Mouse (Mus musculus) brown adipose tissue, adult 24 weeks (tissue): ENCODE results near the gene Nedd9. TPM values are rescaled to one million over a fixed set of nuclear protein-coding genes. Genes with fewer than 3 reads are reported as not detected.
A peak's percentile ranks its signal among the peaks of the same experiment; 100 is the strongest.

Source experiments
- H3K27ac ChIP-seq: fragments of 200-500 bp; replicated peaks from 2 replicates; pipeline ENCODE4 v1.5.1; 2012; ENCODE audit warnings: low read depth, mild to moderate bottlenecking, low read length
- H3K4me1 ChIP-seq: fragments of 200-500 bp; 2 replicates; pipeline ENCODE4 v1.6.1; 2012; ENCODE audit warnings: low read length, mixed read lengths; ENCODE audit not compliant: control insufficient read depth, insufficient read depth, insufficient read length
- H3K4me3 ChIP-seq: fragments of 200-500 bp; 2 replicates; pipeline ENCODE4 v1.5.1; 2012; ENCODE audit warnings: low read depth, mild to moderate bottlenecking, low read length, moderate library complexity; ENCODE audit not compliant: insufficient read depth
- polyA plus RNA-seq: library from polyadenylated mRNA; stranded (reverse); fragments of >200 nt; gene quantifications from 2 replicates; pipeline ENCODE4 v1.2.4, GENCODE M21; 2012; ENCODE audit not compliant: missing spikeins, insufficient read depth, insufficient read length

Gene Nedd9
- 4.9 and 7.5 TPM in 2 replicates for polyA plus RNA-seq

GRCm38 (mm10) chr13:41486606-41487408 lies at the start of gene Nedd9:
Gene Nedd9 (minus strand): TSS chr13:41487362.
- Histone ChIP-seq H3K4me3 (peak within 1 kb of the TSS; percentile 61), H3K27ac (peak within 1 kb of the TSS; percentile 97), H3K4me1 (peaks cover 11% of the 10 kb centered on the region)

GRCm38 (mm10) chr13:41532625-41533024 lies 45.5 kb upstream of the Nedd9 start:
- no peaks in the 10 kb centered on the region for H3K4me1 ChIP-seq
- H3K27ac ChIP-seq, result no peak overlapping the region
- no peak overlapping the region for H3K4me3 ChIP-seq

DNA sequence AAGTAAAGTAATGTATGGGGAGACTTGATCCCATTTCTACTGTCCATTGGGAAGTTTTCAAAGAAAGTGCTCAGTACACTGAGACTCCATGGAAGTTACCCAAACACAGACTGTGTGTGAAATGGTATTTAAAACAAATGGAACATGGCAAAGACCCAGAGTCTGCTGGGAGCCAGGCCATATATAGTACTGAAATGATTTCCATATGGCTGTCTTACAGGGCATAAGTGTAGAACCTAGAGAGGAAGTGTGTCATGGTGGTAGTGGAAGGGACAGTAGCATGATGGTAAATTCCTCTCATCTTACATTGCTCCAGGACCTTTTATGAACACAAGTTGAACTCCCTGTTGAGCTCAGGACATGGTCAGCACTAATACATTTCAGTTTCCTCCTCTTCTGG lies 43.2 kb upstream of the Nedd9 start:
- Histone ChIP-seq H3K27ac (no peak overlapping the region), H3K4me3 (no peak overlapping the region), H3K4me1 (no peaks in the 10 kb centered on the region)

DNA sequence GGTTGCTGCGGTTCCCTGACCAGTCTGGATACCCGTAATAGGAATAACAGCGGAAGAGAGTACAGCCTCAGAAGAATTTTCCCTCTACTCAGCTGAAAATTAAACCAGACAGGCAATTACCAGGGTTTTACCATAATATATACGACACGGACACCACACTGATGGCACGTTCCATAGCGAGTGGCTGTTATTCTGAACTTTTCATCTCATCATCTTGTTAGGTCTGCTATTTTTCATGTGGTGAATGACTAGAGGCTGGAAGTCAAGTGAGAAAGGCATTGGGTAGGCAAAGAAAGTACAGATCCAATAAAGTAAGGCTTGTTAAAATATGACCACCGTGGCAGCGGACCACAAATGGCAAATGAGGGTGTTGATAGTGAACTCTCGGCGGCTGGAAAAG lies 37.0 kb upstream of the Nedd9 start:
- Histone ChIP-seq H3K4me3 (no peak overlapping the region), H3K4me1 (peaks cover 2% of the 10 kb centered on the region; the same call in 1 of the 2 replicates), H3K27ac (no peak overlapping the region)

DNA sequence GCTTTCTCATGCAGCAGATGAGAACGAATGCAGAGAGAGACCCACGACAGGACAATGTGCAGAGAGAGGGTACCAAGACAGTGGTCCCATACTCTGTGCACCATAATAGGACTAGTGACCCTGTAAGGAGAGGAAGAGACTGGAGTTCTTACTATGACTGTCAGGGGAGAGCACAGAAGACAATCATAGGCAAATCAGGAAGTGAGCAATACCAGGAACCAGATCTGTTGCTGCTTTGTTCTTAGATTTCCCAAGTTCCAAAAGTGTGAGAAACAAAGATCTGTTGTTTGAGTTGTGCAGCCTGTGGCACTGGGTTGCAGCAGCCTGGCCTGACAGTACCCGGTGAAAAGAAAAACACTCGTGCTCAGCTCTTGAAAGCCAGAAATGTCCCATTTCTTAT lies 34.1 kb upstream of the Nedd9 start:
- Histone ChIP-seq H3K4me1 (peaks cover 9% of the 10 kb centered on the region; the same call in 1 of the 2 replicates), H3K27ac (peak overlapping the region; percentile 6; the same call in 1 of the 2 replicates), H3K4me3 (no peak overlapping the region)

- Histone ChIP-seq H3K4me1 (peaks cover 9% of the 10 kb centered on the region; the same call in 1 of the 2 replicates), H3K4me3 (no peak overlapping the region), H3K27ac (peak overlapping the region; percentile 57)
Observed at GRCm38 (mm10) chr13:41520549-41521161, 33.5 kb upstream of the Nedd9 start.

GRCm38 (mm10) chr13:41519792-41520191 lies 32.6 kb upstream of the Nedd9 start:
- Histone ChIP-seq H3K27ac (no peak overlapping the region), H3K4me3 (no peak overlapping the region), H3K4me1 (peaks cover 14% of the 10 kb centered on the region; the same call in 1 of the 2 replicates)

DNA sequence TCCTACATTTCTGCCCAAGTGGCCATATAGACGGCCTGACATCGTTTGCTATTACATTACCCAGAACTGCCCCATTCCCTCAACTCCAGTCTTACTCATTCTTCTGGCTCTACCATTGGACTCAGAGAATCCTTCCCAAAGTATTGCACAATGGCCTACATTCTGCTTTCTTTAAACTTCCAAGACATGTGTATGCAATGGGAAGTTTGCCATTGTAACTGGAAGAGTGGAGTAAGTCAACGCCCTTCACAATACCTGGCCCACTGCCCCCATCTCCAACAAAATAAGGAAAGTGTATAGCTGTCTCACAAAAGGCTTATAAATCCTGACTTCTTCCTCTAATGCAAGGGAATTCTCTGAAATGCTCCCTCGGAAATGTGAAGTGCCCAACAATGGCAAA lies 30.0 kb upstream of the Nedd9 start:
- Histone ChIP-seq H3K27ac (0 out of 2 replicates have a peak overlapping the region, but pooled peaks have one; percentile 10), H3K4me3 (no peak overlapping the region), H3K4me1 (peaks cover 14% of the 10 kb centered on the region; the same call in 1 of the 2 replicates)

- peaks cover 19% of the 10 kb centered on the region for H3K4me1 ChIP-seq
- no peak overlapping the region for H3K27ac ChIP-seq
- no peak overlapping the region for H3K4me3 ChIP-seq
Observed at GRCm38 (mm10) chr13:41515749-41516148, 28.6 kb upstream of the Nedd9 start.

- Histone ChIP-seq H3K4me3 (no peak overlapping the region), H3K27ac (no peak overlapping the region), H3K4me1 (peaks cover 17% of the 10 kb centered on the region)
Observed at GRCm38 (mm10) chr13:41514918-41515317, 27.8 kb upstream of the Nedd9 start.

DNA sequence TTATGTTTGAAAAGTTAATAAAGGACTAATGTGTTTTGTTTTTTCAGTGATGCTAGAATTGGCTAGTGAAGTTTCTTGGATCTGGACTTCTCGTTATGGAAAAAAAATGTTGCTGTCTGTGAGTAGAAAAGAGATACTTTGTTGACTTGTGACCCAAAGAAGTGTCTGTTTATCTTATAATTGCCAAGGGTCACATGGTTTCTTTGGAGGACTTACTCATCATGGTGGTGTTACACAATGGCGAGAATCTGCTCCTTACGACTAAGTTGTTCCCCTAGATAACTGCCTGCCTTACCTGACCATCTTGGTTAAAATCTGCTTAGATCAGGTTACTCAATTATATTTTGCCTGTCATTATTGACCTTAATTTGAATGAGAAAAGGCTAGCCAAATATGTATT lies 26.3 kb upstream of the Nedd9 start:
- Histone ChIP-seq H3K4me1 (peaks cover 17% of the 10 kb centered on the region), H3K4me3 (no peak overlapping the region), H3K27ac (no peak overlapping the region)

GRCm38 (mm10) chr13:41512243-41512642 lies 25.1 kb upstream of the Nedd9 start:
- peaks cover 17% of the 10 kb centered on the region for H3K4me1 ChIP-seq
- no peak overlapping the region for H3K4me3 ChIP-seq
- no peak overlapping the region for H3K27ac ChIP-seq

GRCm38 (mm10) chr13:41510631-41511419 lies 23.7 kb upstream of the Nedd9 start:
- Histone ChIP-seq H3K4me1 (peaks cover 11% of the 10 kb centered on the region), H3K27ac (peak overlapping the region; percentile 85), H3K4me3 (no peak overlapping the region)

DNA sequence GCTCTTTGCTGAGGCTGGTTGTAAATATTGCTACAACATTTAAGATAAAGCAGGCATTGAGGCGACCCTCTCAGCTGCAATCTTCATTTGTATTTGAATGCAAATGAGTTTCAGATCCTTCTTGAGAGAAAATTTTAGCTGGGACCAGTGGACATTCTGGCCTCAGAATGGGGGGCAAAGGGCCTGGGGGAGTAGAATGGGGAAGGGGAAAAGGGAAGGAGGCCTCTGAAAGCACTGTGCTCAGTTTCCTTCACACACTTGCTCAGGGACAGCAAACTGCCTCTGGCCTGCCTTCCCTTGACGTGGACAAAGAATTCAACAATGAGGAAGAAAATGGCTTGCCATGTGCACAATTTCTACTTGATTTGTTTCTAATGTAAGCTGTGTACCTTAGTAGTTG lies 18.4 kb upstream of the Nedd9 start:
- H3K4me1 ChIP-seq, result no peaks in the 10 kb centered on the region; the same call in none of the 2 replicates
- H3K27ac ChIP-seq, result no peak overlapping the region
- no peak overlapping the region for H3K4me3 ChIP-seq

DNA sequence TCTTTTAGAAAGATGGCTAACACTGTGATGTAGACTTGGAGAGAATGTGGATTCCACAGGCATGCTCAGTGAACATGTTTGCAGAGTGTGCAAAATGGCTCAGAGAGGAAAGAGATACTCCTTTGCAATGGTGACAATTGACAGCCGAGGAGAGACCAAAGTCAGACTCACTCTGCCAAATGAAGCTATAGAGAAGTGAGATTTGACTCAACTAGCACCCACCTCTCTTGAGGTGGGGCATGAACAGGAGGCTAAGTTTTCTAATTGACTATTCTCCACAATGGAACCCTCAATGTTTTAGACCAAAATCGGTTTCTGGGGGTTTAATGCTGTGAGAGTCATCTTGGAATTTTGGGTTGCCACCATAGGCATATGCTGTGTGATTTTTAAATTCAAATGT lies 17.8 kb upstream of the Nedd9 start:
- Histone ChIP-seq H3K27ac (no peak overlapping the region), H3K4me3 (no peak overlapping the region), H3K4me1 (no peaks in the 10 kb centered on the region; the same call in 1 of the 2 replicates)
